Mouse (Mus musculus): ENCODE results near the gene Tlr11.

The Tlr11 gene

DNA sequence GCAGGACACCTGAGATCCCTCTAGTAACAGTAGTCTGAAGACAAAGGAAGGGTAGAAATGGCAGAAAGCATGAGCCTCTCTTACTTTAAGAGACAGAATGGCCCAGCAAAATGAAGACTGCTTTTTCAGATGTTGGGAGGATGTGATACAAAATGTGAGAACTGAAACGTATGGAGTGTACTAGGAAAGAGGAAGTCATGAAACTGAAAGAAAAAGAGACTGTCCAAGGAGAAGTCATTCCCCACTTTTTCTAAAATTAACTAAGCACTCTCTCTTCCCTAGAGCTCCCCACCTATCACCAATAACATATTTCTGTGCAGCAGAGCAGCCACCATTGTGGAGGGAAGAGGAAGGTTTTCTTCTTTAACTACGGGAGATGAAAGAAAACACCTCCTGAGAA lies at the start of gene Tlr11:
Gene Tlr11, plus strand, starts transcription at position 322 of the 400 bp plus-strand sequence.
- no peak for DNase-seq (ENCODE audit: low read depth, low spot score)

DNA sequence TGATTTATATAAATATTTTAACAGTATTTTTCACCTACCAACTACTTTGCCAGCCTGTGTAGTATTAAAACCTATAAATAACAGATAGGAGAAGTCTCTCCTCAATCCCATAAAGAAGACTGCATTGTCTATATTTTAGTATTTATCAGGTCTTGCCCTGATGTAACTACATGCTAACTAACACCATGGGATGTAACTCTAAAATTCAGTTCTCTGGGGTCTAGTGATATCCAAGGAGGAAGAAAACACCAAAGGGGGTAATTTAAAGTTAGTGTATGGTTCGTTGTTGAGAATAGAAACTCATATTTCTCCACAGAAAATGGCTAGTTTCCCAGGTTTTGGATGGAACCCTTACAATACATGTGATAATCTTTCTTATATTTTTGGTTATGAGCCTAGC lies 31.1 kb upstream of the Tlr11 start, which contains the start of gene Olfr734:
Gene Olfr734, minus strand, starts transcription at position 101 of the 400 bp plus-strand sequence.
- DNase-seq (ENCODE audit: low read depth, low spot score) = no peak

DNA sequence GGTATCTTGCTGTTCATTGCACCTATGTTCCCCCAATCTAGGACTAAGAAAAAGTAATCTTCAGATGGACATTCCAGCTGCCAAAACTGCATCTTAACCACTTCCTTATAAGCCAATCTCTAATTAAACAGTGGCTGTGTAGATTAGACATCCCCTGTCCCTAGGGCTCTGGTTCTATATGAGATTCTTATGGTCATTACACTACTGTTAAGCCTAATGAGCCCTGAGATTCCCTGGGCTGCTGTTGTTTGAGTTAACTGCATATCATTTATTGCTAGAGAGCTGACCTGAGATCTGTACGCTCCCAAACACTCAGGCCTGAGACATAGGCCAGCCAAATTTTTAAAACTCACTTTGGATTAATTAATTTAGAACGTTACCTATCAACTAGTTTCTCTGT lies 8.9 kb upstream of the Tlr11 start, which contains the start of gene Olfr735:
Gene Olfr735, minus strand, starts transcription at position 77 of the 400 bp plus-strand sequence.
- no peak for DNase-seq (ENCODE audit: low read depth, low spot score)

DNA sequence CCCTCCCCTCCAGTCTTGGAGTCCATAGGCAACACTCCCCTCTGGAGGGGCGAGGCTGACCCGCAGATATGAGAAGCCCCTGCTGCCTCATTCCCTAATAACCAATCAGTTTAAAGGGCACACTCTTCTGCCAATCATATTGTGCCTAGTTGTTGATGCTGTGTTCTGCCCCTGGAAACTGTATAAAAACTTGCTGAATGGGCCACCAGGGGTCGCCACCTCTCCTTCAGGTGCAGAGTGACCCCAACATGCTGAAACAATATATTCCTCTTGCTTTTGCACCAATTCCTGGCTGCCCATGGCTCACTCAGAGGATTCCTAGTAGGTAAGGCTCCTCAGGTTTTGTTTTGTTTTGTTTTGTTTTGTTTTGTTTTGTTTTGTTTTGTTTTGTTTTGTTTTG lies 5.3 kb upstream of the Tlr11 start:
- peak; percentile 7 for DNase-seq (ENCODE audit: low read depth, low spot score)

DNA sequence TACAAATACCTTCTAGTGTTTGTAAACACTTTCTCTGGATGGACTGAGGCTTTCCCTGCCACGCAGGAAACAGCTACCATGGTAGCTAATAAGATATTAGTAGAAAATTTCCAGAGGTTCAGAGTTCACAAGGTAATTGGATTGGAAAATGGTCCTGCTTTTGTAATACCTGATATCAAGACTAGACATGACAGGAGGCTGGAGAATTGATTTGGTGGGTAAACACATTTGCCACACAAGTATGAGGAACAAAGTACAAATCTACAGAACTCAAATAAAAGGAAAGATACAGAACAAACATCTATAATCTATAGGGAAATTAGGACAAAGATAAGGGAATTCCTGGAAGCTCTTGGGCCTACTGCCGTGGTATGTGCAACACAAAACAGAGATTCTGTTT lies 989 bp upstream of the Tlr11 start:
- no peak for DNase-seq (ENCODE audit: low read depth, low spot score)

DNA sequence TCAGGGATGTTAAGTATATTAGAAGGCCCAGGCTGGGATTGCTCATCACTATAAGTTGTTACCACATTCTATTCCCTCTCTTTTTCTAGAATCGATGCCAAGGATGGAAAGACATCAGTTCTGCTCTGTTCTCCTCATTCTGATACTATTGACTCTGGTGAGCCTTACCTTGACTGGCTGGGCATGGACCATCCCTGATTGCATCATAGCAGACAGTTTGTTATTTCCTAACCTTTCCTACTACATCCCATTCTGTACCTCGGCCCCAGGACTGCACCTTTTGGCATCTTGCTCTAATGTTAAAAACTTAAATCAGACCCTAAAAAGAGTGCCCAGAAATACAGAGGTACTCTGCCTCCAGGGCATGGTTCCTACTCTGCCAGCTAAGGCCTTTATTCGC lies 2.8 kb downstream of the Tlr11 start:
- DNase-seq (ENCODE audit: low read depth, low spot score) = no peak

DNA sequence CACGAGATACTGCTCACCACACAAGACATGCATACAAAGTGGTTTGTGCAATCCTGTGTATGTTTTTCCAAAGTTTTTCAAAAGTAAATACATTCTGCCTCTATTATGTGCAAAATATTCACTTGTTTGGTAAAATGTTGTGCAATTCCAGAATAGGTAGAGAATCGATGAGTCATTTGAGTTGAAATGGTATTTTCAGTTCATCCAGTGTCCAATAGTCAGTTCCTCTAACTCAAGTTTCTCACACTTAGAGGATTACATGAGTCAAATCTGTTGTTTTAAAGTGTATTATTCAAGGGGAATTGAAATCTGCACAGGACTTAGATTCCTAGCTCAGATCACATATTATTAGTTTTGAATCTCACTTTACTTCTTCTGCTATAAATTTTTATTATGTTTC lies 5.8 kb downstream of the Tlr11 start:
- no peak for DNase-seq (ENCODE audit: low read depth, low spot score)

DNA sequence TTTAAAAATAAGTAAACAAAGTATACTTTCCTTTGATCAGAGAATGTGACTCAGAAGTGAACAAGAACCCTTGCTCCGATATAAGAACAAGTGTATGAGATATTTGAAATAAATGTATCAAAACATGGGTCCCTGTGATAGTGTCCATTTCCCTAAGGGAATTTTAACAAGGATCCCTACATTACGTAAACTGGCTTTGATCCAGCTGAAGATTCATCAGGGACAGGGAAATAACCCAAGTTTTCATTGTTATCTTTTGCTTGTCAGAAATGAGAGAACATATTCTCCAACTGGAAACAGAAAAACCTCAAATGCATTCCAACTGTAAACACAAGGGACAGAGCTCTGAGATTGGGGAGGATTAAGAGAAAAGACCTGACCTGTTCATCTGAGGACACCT lies 23.1 kb downstream of the Tlr11 start, which contains the start of gene Olfr736:
Gene Olfr736, plus strand, starts transcription at position 301 of the 400 bp plus-strand sequence.
- DNase-seq (ENCODE audit: low read depth, low spot score) = no peak

DNA sequence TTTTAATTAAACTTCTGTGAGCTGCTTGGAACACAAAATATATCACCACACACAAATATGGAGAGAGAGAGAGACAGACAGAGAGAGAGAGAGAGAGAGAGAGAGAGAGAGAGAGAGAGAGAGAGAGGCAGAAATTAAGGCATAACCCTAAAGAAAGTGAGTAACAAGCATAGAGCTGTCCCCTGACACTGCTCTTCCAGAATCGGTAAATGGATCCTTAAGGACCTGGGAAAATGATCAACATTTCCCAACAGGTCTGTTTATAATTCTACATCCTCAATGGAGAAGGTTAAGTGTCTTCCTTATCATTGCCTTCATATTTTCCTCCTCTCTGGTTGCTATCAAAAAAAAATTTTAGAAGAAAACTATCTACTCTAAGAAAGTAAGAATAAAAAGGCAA lies 49.6 kb downstream of the Tlr11 start, which contains the start of gene Olfr738:
Gene Olfr738, plus strand, starts transcription at position 301 of the 400 bp plus-strand sequence.
- DNase-seq (ENCODE audit: low read depth, low spot score) = no peak

Data from A20 (cell line).